Mouse (Mus musculus) liver (tissue): ENCODE measurements around the gene Rab8b.
A peak's percentile ranks its signal among the peaks of the same experiment; 100 is the strongest.
"Not testable (repeated sequence)": the region's sequence is repeated elsewhere in the genome, so short reads cannot be mapped to it uniquely, and the experiment has no call there.

Experiments used
- DNase-seq: peaks from one replicate; pipeline ENCODE4 v3.0.0-alpha.2; 2020; ENCODE audit warnings: mixed read lengths

The Rab8b gene

GRCm38 (mm10) chr9:66834318-66835096 lies 85.0 kb downstream of the Rab8b start, which contains the start of gene Aph1c:
Gene Aph1c, minus strand, starts transcription at chr9:66834726.
- DNase-seq, result peak; percentile 100

- DNase-seq, result no peak
These were observed 85.6 kb downstream of the Rab8b start for GRCm38 (mm10) chr9:66833851-66834250.

- no peak for DNase-seq
These were observed 87.0 kb downstream of the Rab8b start for GRCm38 (mm10) chr9:66832366-66832908.

- no peak for DNase-seq
These were observed 93.5 kb downstream of the Rab8b start for GRCm38 (mm10) chr9:66825990-66826389.

GRCm38 (mm10) chr9:66822255-66822654 lies 97.2 kb downstream of the Rab8b start:
- DNase-seq, result not testable (repeated sequence)

GRCm38 (mm10) chr9:66820996-66821395 lies 98.5 kb downstream of the Rab8b start:
- no peak for DNase-seq

GRCm38 (mm10) chr9:66813392-66813791 lies 106.1 kb downstream of the Rab8b start:
- no peak for DNase-seq

GRCm38 (mm10) chr9:66805951-66806350 lies 113.5 kb downstream of the Rab8b start:
- not testable (repeated sequence) for DNase-seq

GRCm38 (mm10) chr9:66801947-66802346 lies 117.5 kb downstream of the Rab8b start:
- peak; percentile 25 for DNase-seq

- no peak for DNase-seq
These were observed 122.7 kb downstream of the Rab8b start, which contains the start of gene Gm10647 for GRCm38 (mm10) chr9:66796739-66797138. Gene Gm10647, plus strand, starts transcription at chr9:66797039.

- peak; percentile 99 for DNase-seq
These were observed 123.8 kb downstream of the Rab8b start, which contains the start of gene Aph1b for GRCm38 (mm10) chr9:66795464-66796324. Gene Aph1b, minus strand, starts transcription at chr9:66795490.

GRCm38 (mm10) chr9:66794629-66795463 lies 124.6 kb downstream of the Rab8b start:
- no peak for DNase-seq
